Mouse (Mus musculus) small intestine, adult 2 months (tissue): ENCODE measurements around the gene Cybc1. TPM values are rescaled to one million over a fixed set of nuclear protein-coding genes. Genes with fewer than 3 reads are reported as not detected.

Experiments used
- H3K27ac ChIP-seq: fragments of 200-500 bp; 2 replicates; pipeline ENCODE4 v1.5.1; 2012; ENCODE audit warnings: low read depth, low read length, control low read depth, inconsistent platforms; ENCODE audit not compliant: insufficient read depth
- H3K27me3 ChIP-seq: fragments of 200-500 bp; 2 replicates; pipeline ENCODE4 v1.6.1; 2012; ENCODE audit warnings: mild to moderate bottlenecking, moderate library complexity, low read length, inconsistent platforms; ENCODE audit not compliant: control insufficient read depth, insufficient read depth
- H3K36me3 ChIP-seq: fragments of 200-500 bp; 2 replicates; pipeline ENCODE4 v1.6.1; 2012; ENCODE audit warnings: mild to moderate bottlenecking, low read length, control low read depth, inconsistent platforms; ENCODE audit not compliant: control insufficient read depth, insufficient read depth
- H3K4me1 ChIP-seq: fragments of 200-500 bp; 2 replicates; pipeline ENCODE4 v1.6.1; 2012; ENCODE audit warnings: low read length, inconsistent platforms, mixed read lengths; ENCODE audit not compliant: control insufficient read depth, insufficient read depth, insufficient read length
- H3K4me3 ChIP-seq: fragments of 200-500 bp; 2 replicates; pipeline ENCODE4 v1.5.1; 2012; ENCODE audit warnings: low read depth, mild to moderate bottlenecking, control low read depth, inconsistent platforms, low read length, moderate library complexity
- CTCF ChIP-seq: fragments of 200-500 bp; IDR thresholded peaks from 2 replicates; pipeline ENCODE4 v1.5.1; 2012; ENCODE audit warnings: low read depth, mild to moderate bottlenecking, control low read depth, inconsistent platforms, low read length, moderate library complexity, mixed read lengths; ENCODE audit not compliant: insufficient replicate concordance, insufficient read length; ENCODE audit errors: extremely low read depth
- POLR2A ChIP-seq: fragments of 200-500 bp; IDR thresholded peaks from 2 replicates; pipeline ENCODE4 v1.6.1; 2012; ENCODE audit warnings: low read depth, mild to moderate bottlenecking, control low read depth, inconsistent platforms, low read length, moderate library complexity
- WGBS: fragments of 180-500 bp; shearing (Covaris S2); methylation state at CpG from one replicate; pipeline ENCODE4 v1.1.7; 2018; 5-methylcytosine and 5-hydroxymethylcytosine counted together
- polyA plus RNA-seq: library from polyadenylated mRNA; depleted of rRNA; stranded (reverse); fragments of >200 nt; gene quantifications from 2 replicates; pipeline ENCODE4 v1.2.3, GENCODE M21; 2012

The Cybc1 gene
- polyA plus RNA-seq, 1 experiment = 20.8 TPM

DNA sequence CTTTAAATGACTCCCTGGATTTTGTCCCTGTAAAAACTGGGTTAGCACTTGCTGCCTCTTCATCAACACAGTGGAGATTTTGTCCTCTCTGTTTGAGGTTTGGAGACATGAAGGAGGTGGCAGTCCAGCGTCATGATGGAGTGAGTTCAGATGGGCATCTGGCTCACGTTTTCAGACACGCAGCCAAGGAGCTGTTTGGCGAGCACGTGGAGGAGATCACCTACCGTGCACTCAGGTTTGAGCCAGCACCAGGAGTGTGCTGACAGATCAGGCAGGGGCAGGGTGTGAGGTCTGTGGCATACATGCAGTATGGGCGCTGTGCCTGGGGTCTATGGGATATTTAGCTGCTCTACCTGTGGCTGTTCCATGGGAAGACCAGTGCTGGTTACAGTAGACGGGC lies 21.1 kb upstream of the Cybc1 start:
- peaks cover 85% of the 10 kb centered on the region for H3K36me3 ChIP-seq
- 94% methylated on average over 8 of the region's 8 CpGs for WGBS

DNA sequence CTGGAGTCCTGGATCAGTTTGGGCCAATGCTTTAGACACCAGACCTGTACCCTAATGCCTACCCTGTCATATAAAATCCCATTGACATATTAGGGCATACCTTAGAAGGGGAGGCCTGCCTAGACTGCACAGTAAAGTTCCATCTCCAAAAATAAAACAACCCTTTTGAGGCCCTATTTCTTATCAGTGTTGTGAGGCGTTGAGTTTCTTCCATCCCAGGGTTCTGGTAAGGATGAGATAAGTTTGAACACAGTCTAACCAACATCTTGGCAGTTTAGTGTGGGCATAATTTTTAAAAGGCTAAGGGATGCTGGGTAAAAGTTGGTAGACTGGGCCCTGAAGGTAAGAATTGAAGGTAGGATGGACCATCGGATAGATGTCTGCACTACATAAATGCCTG lies 10.5 kb upstream of the Cybc1 start:
- no peak overlapping the region for H3K4me3 ChIP-seq
- peaks cover 31% of the 10 kb centered on the region for H3K36me3 ChIP-seq
- peaks cover 2% of the 10 kb centered on the region; the same call in 1 of the 2 replicates for H3K4me1 ChIP-seq
- WGBS = 86% methylated on average over 2 of the region's 2 CpGs
- no peaks in the 10 kb centered on the region for H3K27me3 ChIP-seq
- TF ChIP-seq CTCF (no peak), POLR2A (no peak)
- no peak overlapping the region for H3K27ac ChIP-seq

More for the DNA sequence above, 21.1 kb upstream of the Cybc1 start:
- Histone ChIP-seq H3K27ac (no peak overlapping the region), H3K4me3 (no peak overlapping the region), H3K27me3 (no peaks in the 10 kb centered on the region), H3K4me1 (no peaks in the 10 kb centered on the region)
- TF ChIP-seq CTCF (no peak), POLR2A (no peak)

DNA sequence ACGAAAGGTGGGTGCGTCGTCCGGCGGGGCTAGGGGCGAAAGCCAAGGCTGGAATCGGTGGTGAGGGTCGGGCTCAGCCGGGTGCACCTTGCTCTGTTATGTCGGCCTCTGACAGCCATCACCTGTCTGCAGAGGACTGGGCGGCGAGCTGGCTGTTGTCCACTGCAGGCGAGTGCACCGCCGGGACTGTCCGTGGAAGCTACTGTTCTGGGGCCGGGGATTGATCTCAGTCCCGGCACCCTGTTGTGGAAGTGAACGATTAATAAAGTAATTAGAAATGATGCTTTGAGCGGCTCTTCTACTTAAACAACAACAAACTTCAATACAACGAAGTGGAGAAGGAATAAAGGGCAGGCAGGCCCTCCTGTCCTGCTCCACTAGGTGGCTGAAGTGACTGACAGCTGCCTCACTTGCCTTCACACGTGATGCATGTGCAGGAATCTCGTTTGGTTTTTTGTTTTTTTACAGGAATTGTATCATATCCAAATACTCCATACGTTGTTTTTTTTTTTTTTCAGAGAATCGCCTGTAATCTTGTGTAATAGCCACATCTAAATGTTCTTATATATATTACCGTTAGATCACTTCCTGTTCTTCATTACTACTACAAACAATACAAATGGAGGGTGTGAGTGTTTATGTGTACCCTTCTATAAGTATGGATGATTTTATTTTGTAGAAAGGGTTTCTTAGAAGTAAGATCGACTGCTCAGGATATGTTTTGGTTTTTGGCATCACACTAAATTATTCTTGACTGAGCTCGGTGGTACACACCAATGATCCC lies 8.4 kb upstream of the Cybc1 start:
- Histone ChIP-seq H3K27ac (peak overlapping the region; percentile 92), H3K4me1 (peaks cover 2% of the 10 kb centered on the region; the same call in 1 of the 2 replicates), H3K27me3 (no peaks in the 10 kb centered on the region), H3K4me3 (peak overlapping the region; percentile 89), H3K36me3 (peaks cover 16% of the 10 kb centered on the region)
- 2% methylated on average over 28 of the region's 28 CpGs for WGBS
- TF ChIP-seq POLR2A (no peak), CTCF (peak; percentile 50; the same call in 1 of the 2 replicates)

DNA sequence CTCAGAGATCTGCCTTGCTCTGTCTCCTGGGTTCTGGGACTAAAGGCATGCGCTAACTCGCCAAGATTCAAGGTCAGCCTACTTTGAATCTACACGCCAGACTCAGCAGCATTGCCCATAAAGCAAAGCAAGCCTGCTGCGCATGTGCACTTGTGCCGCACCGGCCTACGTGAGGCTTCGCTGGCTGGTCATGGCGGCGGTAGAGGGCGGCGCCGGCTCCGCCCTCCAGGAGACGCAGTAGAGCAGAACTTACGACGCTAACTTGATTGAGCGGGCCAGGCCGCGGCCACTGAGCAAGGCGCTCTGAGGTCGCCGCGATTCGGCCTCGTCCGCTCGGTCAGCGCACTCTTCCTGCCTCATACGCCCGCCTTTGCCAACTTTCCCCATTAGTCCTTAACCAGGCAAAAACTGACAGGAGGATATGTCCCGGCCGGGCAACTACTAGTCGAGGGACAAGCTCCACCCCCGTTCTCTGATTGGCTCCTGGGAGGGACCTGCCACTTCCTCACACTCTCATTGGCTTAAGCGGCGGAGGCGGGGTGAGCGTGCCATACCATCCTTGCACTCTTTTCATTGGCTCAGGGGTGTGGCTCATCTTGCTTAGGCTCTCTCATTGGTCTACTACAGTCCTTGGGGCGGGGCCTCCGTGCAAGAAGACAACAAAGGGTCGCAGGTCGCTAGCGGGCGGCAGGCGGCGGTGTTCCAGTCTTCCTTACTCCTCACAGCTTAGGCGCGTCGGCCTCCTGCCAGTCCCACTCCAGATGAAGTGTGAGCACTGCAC lies 7.6 kb upstream of the Cybc1 start, which contains the start of gene Narf:
TSS of gene Narf (plus strand) at position 690 of the 781 bp plus-strand sequence.
- Histone ChIP-seq H3K27me3 (no peaks in the 10 kb centered on the region), H3K36me3 (peaks cover 10% of the 10 kb centered on the region; the same call in 1 of the 2 replicates), H3K4me3 (peak within 1 kb of the TSS; percentile 89), H3K4me1 (peaks cover 2% of the 10 kb centered on the region; the same call in 1 of the 2 replicates), H3K27ac (peak within 1 kb of the TSS; percentile 99)
- WGBS = under 1% methylated on average over 50 of the region's 50 CpGs
- TF ChIP-seq CTCF = 0 out of 2 replicates have a peak, but pooled peaks have one; percentile 49
- peak; percentile 91 for TF ChIP-seq POLR2A

GRCm38 (mm10) chr11:121235475-121236238 lies 6.5 kb upstream of the Cybc1 start:
- peak overlapping the region; percentile 99; the same call in 1 of the 2 replicates for H3K27ac ChIP-seq
- TF ChIP-seq POLR2A (no peak), CTCF (peak; percentile 60; the same call in 1 of the 2 replicates)
- WGBS = 18% methylated on average over 9 of the region's 9 CpGs
- H3K4me1 ChIP-seq = peaks cover 2% of the 10 kb centered on the region; the same call in 1 of the 2 replicates
- H3K4me3 ChIP-seq = no peak overlapping the region
- H3K27me3 ChIP-seq = no peaks in the 10 kb centered on the region
- H3K36me3 ChIP-seq = peaks cover 8% of the 10 kb centered on the region; the same call in 1 of the 2 replicates

GRCm38 (mm10) chr11:121232706-121233105 lies 3.6 kb upstream of the Cybc1 start:
- 64% methylated on average over 4 of the region's 4 CpGs for WGBS
- TF ChIP-seq POLR2A (no peak), CTCF (no peak)
- Histone ChIP-seq H3K4me1 (peaks cover 10% of the 10 kb centered on the region; the same call in 1 of the 2 replicates), H3K27ac (no peak overlapping the region), H3K36me3 (no peaks in the 10 kb centered on the region), H3K4me3 (no peak overlapping the region), H3K27me3 (no peaks in the 10 kb centered on the region)
